Mouse (Mus musculus) bone marrow macrophage, adult 2 months (primary cell): Measurements from ENCODE around the gene Tshz2. TPM values are rescaled to one million over a fixed set of nuclear protein-coding genes. Genes with fewer than 3 reads are reported as not detected.

ENCODE experiments used
- H3K27ac ChIP-seq: 2 replicates; pipeline ENCODE4 v1.5.1; 2012; ENCODE audit warnings: low read depth, low read length; ENCODE audit not compliant: insufficient read depth
- H3K4me1 ChIP-seq: 2 replicates; pipeline ENCODE4 v1.6.1; 2012; ENCODE audit warnings: low read length; ENCODE audit not compliant: control insufficient read depth, insufficient read depth
- H3K4me3 ChIP-seq: 2 replicates; pipeline ENCODE4 v1.5.1; 2012; ENCODE audit warnings: mild to moderate bottlenecking, low read length, moderate library complexity; ENCODE audit not compliant: insufficient read depth
- CTCF ChIP-seq: IDR thresholded peaks from 2 replicates; pipeline ENCODE4 v1.5.1; 2012; ENCODE audit warnings: low read depth, mild to moderate bottlenecking, low read length, moderate library complexity
- POLR2A ChIP-seq: IDR thresholded peaks from 2 replicates; pipeline ENCODE4 v1.6.1; 2012; ENCODE audit warnings: mild to moderate bottlenecking, low read depth, low read length, borderline replicate concordance
- polyA plus RNA-seq: library from polyadenylated mRNA; stranded (reverse); fragments of >200 nt; gene quantifications from 2 replicates; pipeline ENCODE4 v1.2.4, GENCODE M21; 2012; ENCODE audit not compliant: missing spikeins, insufficient read depth, insufficient read length

Tshz2 gene
- polyA plus RNA-seq, 1 experiment: not detected

GRCm38 (mm10) chr2:169924177-169924810 is 291.5 kb downstream of the Tshz2 start:
- no peak overlapping the region for H3K27ac ChIP-seq
- no peak for TF ChIP-seq POLR2A
- no peak for TF ChIP-seq CTCF
- H3K4me3 ChIP-seq: no peak overlapping the region
- H3K4me1 ChIP-seq: no peaks in the 10 kb centered on the region

DNA sequence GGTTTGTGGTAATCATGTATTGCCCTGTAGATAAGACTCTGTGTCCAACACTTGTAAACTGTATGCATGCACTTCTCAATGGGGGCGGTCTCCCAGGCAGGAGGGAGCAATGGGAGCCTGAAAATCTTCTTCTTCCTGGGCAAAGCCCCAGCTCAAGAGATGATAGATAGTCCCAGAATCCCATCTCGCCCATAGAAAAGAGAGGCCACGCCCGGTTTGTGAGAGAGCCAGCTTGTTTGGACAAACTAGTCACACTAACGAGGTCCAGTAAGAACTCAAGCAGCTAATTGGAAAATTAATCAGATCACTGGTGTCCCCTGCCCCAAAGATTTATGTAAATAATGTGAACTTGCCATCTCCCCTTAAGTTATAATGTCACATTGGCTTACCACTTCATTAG is 292.7 kb downstream of the Tshz2 start:
- TF ChIP-seq POLR2A: no peak
- TF ChIP-seq CTCF: no peak
- no peak overlapping the region for H3K4me3 ChIP-seq
- H3K27ac ChIP-seq: no peak overlapping the region
- H3K4me1 ChIP-seq: no peaks in the 10 kb centered on the region

DNA sequence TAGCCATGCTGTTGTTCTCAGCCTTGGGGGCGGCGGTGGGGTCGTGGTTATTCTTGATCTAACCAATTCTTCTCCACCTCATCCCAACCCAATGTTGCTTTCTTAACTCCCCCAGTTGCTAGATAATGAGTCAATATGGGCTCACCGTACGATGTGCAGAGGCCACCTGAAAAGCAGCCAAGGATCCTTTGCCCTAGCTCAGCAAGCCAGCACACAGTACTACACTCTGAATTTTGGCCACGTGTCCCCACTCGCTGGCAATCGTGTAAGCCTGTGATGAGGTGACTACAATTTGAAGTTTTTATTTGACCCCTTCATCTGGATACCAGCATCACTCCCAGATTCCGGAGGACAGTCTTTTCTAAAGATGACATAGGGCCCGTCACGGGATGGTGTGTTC is 293.2 kb downstream of the Tshz2 start:
- H3K27ac ChIP-seq: no peak overlapping the region

GRCm38 (mm10) chr2:169927401-169927800 is 294.6 kb downstream of the Tshz2 start:
- H3K4me1 ChIP-seq: no peaks in the 10 kb centered on the region
- no peak for TF ChIP-seq POLR2A
- TF ChIP-seq CTCF: no peak
- no peak overlapping the region for H3K27ac ChIP-seq
- H3K4me3 ChIP-seq: no peak overlapping the region

More for the DNA sequence above, 293.2 kb downstream of the Tshz2 start:
- Histone ChIP-seq H3K4me1 (no peaks in the 10 kb centered on the region), H3K4me3 (no peak overlapping the region)
- TF ChIP-seq CTCF (no peak), POLR2A (no peak)

DNA sequence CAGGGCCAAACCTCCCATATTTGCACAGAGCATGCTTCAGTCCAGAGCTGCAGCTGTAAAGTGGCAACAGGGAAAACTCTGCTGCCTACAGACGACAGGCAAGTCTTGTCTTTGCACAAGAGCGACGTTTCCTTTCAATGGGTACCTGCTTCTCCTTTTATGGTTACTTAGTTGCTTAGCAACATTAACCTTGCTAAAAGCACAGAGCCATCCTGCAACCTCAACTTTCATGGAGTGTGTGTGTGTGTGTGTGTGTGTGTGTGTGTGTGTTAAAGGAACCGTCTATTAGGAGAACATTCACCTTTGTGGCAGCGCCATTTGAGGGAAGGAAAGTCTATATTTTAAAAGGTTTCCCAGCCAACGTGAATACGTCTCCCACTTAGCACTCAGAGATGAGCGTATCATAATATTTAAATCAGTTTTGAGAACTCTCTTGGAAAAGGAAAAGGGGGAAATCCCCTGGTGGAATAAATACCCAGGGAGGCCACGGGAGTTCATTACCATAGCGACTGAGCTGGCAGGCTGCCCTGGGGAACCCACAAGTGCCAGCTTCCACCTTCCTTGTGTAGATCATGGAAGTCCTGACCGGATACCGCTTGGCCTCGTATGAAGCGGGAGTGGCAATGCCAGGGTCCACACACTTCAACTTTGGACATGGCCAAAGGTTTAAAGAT is 295.8 kb downstream of the Tshz2 start:
- H3K4me1 ChIP-seq: no peaks in the 10 kb centered on the region
- TF ChIP-seq POLR2A (no peak), CTCF (no peak)
- no peak overlapping the region for H3K27ac ChIP-seq
- no peak overlapping the region for H3K4me3 ChIP-seq

- Histone ChIP-seq H3K4me3 (no peak overlapping the region), H3K27ac (no peak overlapping the region), H3K4me1 (no peaks in the 10 kb centered on the region)
- TF ChIP-seq POLR2A: no peak
- TF ChIP-seq CTCF: no peak
Observed at GRCm38 (mm10) chr2:169929540-169930497, 297.0 kb downstream of the Tshz2 start.

DNA sequence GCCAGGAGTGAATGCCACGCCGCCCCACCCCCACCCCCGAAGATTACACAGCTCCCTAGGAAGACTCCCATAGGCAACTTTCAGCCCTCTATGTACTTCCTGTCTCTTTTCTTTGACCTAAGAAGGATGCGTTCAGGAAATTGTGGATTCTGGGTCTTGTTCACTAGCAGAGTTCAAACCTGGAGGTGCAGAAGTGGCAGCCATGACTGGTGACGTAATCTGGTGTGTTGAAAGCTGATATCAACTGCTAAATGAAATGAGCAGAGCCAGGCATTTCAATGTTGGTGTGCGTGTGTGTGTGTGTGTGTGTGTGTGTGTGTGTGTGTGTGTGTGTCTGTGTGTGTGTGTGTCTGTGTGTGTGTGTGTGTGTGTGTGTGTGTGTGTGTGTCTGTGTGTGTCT is 302.8 kb downstream of the Tshz2 start:
- TF ChIP-seq CTCF (no peak), POLR2A (no peak)
- no peak overlapping the region for H3K27ac ChIP-seq
- no peaks in the 10 kb centered on the region for H3K4me1 ChIP-seq
- H3K4me3 ChIP-seq: no peak overlapping the region

DNA sequence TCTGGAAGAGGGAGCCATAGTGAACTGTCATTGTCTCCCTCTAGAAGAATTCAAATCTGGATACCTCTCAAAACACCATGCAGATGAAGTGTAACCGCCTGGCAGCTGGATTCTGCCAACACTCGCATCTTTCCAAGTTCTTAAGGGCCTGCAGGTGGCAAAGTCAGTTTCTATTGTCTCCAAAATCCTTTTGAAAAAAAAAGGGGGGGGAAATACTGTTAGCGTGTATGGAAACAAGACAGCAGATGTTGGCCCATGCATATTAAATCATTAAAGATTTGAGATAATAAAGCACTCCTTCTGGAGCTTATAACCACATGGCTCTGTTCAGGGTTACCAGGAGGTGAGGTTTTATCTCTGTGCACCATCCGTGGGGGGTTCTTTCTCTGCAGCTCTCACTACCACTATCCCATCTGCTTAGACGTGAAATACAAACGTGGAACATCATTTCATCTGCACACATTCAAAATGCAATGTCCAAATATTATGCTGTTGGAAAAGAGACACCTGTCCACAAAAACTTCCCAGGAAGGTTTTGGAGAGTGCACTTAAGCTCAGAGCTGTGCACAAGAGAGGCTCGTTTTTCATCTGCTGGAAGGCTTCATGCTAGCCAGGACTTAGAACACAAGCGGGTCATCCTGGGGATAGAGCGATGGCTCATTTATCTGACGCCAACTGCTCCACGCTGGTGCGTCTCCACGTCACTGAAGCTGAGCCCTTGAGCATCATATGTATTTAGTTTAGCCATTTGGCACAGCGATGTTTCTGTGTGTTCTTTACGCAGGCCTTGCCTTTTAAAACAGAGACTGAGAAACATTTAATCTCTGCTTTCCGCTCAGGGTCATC is 307.7 kb downstream of the Tshz2 start:
- Histone ChIP-seq H3K4me1 (no peaks in the 10 kb centered on the region), H3K27ac (no peak overlapping the region), H3K4me3 (no peak overlapping the region)
- TF ChIP-seq POLR2A (no peak), CTCF (no peak)

DNA sequence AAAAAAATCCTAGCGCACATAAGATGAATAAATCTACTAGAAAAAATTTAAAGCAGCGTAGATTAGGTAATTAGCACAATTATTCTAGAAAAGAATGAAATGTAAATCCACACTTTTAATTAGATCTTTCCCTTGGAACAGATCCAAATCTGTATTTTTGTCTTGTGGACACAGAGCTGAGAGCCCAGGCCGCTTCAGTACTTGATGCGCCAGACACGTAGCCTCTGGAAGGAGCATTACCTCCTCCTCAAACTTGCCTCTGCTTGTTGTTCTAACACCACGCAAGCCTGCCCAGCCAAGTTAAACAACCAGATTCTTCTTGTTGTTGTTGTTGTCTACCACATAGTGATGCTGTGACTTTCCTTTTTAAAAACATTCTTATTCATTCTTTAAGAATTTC is 310.9 kb downstream of the Tshz2 start:
- no peak for TF ChIP-seq POLR2A
- no peak for TF ChIP-seq CTCF
- Histone ChIP-seq H3K4me1 (no peaks in the 10 kb centered on the region), H3K4me3 (no peak overlapping the region), H3K27ac (no peak overlapping the region)
